Mouse (Mus musculus): ENCODE measurements around the gene Gm37240.

GRCm38 (mm10) chr3:85369157-85369556 is 518.2 kb downstream of the Gm37240 start:
- TF ChIP-seq CTCF (IDR thresholded peaks at IDR 0.05; ENCODE audit: insufficient read depth, low read depth, low read length) (no peak), POLR2A (IDR thresholded peaks at IDR 0.05; ENCODE audit: insufficient read depth, low read depth, low read length) (no peak)

All from olfactory bulb, adult 2 months (tissue).